Mouse (Mus musculus) cerebellum, postnatal 14 days (tissue): ENCODE measurements around the gene Nudt15.
A peak's percentile ranks its signal among the peaks of the same experiment; 100 is the strongest.

Source experiments
- DNase-seq, 2 experiments: peaks; one replicate each; pipeline ENCODE4 v3.0.0; 2021; ENCODE audit warnings: mixed read lengths in 2 of 2

Nudt15 gene

DNA sequence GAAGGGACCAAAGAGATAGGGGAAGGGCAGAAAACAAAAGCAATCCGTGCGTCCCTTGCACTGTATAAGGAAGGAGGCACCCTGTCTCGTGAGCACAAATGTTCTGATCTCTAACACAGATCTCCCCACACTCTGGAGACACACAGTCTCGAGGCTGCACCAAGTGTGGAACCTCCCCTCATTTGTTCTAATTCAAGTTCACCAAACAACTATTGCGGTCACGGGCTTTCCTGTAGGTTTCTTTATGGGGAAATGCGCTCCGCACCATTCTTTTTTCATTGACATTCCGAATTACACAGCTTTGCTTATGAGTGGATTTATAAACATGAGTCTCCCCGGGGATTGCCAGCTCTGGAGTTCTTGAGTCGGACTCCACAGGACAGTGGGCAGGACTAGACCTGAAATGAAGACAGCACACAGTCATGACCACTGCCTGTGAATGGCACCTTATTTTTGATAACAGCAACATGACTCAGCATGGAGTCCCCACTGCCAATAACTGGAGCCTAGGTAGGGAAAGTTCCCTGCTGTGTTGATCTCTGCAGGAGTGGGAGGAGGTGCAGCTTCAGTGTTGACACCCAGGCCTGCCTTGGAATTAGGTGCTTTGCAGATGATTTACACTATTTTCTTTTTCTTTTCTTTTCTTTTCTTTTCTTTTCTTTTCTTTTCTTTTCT lies 40.2 kb downstream of the Nudt15 start:
- DNase-seq, result no peak

DNA sequence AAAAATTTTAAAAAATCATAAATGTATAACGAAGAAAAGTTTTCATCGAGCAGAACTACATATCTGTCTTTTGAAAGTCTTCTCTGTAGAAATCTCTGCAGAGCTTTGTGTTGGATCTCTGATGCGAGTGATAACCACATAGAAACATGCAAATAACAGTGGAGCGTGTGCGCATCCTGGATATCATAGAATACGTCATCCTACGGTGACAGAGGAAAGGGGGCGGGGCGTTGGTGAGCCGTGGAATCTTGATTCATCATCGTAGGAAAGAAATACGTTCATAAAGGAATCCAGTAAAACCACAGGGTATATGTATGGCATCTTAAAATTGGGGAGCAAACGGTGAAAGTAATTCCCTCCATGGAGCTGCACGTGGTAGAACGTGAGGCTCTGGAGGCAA lies 40.8 kb downstream of the Nudt15 start:
- no peak for DNase-seq

DNA sequence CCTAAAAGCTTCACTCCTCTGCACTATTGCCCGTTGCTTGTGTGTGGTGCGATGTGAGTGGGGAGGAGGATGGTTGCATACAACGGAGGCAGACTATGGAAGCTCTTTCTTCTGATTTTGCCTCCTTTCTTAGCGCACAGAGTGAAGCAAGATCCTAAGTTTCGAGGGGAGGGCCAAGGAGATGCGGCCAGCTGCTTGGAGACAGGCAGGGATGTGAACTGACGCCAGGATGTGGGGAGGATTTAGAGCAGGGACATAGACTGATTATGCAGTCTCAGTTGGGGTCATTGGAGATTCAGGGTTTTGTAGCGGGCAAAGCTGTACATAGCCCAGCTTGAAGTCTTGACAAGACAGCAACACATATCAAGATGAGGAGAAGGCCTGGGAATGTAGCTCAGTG lies 41.8 kb downstream of the Nudt15 start:
- DNase-seq, result no peak

DNA sequence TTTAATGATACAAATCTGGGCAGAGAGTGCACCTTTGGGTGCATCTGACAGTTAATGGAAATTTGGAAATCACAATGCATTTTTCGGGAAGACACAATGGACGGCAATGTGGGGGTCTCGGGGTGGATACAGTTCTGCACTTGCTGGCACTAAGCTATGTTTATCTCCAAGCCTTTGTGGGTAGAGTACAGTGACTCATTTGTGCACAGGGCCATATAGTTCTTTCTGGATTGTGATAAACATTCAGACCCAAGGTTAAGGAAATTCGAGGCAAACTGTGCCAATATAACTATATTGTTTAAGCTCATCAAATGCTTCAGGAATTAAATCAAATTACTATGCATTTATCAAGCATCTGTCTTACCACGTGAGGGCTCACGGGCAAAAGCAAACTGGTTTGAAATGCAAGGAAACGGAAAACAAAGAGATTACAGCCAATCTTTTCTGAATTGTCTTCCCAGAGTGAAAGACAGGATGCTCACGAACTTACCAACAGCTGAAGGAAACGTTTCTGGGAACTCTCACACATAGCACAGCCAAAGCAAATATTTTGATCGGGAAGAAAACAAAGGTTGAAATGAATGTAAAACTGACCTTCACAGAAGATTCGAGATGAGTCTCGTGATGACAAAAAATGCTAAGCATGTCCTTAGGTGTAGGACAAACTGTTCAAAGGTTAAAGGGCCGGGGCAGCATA lies 44.7 kb downstream of the Nudt15 start:
- DNase-seq, result peak in 1 of 2 experiments; percentile 18

DNA sequence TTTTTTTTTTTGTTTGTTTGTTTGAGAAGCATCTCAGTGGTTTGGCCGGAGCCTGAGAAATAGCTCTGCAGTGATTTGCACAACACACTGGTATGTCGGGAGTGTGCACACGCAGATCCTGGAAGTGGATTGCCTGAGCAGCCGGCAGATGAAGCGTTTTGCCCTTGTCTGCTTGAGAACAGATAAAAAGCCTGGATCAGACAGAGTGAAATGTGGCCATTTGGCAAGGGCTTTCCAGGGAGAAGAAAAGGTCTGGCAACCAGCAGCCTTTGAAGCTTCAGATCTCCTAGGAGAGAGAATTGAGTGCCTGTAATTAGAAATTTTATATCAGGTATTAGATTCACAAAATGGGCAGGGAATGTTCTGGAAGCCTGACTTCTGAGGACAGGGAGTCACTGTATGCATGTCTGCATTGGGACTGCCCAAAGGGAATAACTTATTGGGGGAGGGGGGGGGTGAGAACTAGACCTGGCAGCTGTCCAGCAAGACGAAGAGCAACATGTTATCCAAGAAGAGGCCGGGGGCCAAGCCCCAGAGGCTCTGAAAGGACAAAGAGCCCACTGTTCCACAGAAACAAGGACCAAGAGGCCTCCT lies 45.4 kb downstream of the Nudt15 start:
- DNase-seq, result peak; percentile 73 to 78

DNA sequence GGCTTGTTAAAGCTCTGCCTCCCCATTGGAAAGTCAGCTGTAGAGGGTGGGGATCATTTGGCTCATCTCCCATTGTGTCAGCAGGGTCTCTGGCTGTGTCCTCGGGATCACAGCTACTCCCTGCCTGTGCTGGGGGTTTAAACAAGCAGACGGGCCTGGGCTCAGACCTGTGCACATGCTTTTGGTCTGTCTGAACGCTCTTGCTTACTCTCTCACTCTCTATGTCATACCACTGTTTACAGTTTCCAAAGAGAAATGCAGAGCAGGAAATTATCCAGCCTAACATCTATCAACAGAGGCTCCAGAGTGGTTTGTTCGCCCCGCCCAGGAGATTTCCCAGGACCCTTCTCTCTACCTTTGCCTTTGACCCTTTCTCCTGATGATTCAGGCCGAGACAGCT lies 46.3 kb downstream of the Nudt15 start:
- peak; percentile 61 to 76 for DNase-seq

DNA sequence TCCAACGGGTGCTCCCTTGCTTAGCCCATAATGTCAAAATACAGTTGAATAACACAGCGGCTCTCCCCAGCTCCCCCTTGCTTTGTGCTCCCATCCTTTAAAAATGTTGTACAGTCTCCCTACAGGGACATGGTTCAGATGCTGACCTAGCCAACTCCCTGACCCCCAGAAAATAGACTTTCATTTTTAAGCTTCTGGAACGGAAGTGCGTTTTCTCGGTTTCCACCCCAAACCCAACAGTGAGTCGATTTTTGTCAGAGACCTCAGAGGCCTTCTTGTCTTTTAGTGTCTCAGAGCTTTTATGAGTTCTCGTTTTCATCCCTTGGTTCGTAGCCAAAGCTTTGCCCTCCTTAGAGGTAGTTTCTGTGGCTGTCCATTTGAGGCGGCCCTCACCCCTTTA lies 46.8 kb downstream of the Nudt15 start:
- DNase-seq, result no peak

DNA sequence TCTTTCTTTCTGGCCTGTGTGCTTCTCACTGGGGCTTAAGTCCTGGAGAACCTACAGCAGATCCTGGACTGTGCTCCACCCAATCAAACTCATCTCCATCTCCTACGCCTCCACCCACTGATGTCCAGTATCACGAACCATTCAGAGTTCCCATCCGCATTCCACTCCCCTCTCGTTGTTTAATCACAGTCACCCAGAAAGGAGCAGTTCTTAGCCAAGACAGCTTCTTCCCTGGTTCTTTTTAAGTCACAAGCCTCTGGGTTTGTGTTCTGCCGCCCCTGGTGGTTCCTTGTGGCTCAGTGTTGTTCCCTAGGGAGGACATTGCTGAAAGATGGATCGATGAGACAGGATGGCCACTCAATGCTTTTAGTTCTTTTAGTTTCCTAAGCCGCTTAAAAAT lies 52.3 kb downstream of the Nudt15 start:
- DNase-seq, result no peak

DNA sequence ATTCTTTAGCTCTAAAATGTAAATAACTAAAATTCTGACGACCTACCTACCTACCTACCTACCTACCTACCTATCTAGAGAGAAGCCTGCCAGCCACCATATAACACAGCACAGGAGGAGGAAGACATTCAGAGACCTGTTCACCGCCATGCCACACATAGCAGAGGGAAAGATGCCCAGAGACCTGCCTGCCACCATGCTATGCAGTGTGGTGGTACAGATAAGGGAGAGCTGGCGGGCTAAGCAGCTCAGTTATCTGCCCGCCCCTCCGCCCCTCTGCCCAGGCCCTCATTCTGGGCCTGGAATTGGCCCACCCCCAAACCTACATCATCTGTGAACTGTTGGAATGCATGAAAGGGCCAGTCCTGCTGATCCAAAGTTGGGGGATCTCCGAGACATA lies 53.9 kb downstream of the Nudt15 start:
- DNase-seq, result no peak

DNA sequence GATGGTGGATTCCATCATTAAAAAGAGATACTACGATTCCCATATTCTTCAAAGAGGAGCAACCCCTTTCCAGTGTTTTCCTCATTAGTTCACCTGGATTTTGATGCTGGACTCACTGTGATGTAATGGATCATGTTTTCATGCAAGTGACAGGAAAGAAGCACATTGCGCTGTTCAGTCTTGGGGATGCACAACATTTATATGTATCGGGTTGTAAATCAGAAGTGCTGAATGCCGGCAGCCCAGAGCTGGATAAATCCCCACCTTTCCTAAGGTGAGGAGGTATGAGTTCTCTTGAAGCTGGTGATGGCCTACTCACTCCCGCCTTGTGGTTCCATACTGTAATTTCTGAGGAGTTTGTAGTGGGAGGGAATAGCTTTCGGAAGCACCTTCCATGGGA lies 54.7 kb downstream of the Nudt15 start:
- no peak for DNase-seq

DNA sequence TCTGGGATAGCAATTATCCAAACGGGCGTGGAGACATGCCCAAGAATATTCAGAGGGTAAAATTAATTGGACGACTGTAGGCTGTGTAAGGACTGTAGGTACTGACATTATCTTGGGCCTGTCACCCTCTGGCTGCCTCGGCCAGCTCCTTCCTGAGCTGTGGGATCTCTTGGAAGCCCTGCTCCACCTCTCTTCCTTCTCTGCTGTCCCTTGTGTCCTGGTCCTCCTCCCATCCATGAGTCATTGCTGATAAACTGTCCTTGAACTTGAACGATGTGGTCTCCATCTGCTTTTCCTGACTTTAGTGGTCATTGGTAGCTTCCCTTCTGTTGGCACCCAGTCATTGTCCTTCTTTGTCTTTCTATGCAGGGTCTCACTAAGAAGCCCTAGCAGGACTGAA lies 61.4 kb downstream of the Nudt15 start:
- no peak for DNase-seq

DNA sequence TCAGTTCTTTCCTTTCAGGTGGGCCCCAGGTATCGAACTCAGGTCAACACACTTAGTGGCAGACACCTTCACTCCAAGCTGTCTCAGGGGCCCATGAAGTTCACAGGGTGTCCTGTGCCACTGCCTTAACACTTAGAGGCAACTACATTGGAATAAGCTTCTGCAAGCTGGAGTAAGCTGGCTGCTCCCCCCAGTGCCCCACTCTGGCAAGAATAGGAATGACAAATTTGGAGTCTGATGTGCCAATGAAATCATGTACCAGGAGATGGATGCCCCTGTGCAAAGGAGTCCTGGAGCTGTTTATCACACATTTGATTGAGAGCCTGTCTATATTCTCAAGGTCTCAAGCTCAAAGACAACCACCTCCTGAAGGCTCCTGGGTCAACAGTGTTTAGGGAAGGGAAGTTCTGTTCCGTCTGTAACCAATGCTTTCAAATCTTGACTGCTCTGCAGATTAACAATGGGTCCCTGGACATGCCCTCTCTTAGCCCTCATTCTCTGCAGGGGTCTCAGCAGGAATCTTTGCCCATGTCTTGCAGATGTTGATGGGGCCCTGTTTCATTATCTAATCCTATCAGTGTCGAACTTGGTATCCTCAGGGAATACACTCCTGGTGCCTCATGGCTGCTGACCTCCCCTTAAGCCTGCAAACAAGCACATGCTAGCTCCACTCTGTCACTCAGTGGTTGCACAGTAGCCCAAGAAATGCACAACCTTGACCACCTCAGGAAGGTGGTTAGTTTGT lies 63.5 kb downstream of the Nudt15 start:
- DNase-seq, result no peak

DNA sequence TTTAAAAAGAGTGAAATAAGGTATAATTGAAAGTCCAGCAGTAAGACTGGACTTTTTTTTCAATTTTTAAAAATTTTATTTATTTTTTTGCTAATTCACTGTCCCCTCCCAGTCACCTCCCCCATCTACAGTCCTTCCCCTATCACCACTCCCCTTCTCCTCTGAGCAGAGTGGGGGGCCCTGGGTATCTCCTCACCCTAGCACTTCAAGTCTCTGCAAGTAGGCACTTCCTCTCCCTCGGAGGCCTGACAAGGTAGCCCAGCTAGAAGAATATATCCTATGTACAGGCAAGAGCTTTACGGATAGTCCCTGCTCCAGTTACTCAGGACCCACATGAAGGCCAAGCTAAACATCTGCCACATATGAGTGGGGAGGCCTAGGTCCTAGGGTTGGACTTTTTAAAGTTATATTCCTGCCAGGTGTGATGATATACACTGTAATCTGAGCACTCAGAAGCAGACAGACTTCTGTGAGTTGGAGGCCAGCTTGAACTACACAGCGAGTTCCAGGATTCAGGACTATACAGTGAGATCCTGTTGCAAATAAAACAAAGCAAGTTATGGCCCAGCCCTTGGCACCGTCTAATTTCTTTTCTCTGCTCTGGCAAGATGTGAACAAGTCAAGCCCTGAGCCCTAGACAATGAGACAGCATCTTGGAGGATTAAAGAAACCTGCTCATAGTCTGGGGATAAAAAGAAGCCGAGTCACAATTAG lies 64.4 kb downstream of the Nudt15 start:
- no peak for DNase-seq

DNA sequence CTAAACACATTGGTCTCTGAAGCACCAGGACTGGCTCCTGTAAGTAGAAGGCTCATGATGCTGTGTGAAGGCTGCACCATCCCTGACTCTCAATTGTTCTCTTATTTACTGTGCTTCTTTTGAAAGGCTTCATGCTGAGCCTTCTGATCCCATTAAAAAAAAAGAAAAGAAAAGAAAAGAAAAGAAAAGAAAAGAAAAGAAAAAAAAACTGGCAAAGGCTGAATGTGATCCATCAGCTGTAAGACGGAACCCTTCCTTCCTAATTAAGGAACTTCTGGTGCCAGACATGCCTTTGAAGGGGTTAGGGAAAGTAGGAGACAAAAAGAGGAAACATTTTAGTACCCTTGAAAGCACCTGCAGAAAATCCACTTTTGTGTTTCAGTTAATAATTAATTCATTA lies 68.3 kb downstream of the Nudt15 start:
- no peak for DNase-seq

DNA sequence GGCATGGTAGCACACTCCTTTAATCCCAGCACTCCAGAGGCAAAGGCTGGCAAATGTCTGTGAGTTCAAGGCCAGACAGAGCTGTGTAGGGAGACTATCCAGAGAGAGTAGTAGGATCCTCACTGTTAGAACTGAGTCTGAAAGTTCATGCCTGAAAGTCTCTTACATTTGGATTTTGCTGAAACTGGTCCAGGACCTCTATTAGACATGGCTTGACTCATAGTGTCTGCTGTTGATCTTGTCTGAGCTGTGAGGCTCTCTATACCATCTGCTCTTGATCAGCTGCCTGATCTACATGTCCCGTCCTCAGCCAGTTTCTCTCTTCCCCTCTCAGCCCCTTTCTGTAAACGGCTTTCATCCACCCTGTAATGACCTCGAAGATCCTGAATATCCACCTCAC lies 69.7 kb downstream of the Nudt15 start:
- DNase-seq, result no peak

DNA sequence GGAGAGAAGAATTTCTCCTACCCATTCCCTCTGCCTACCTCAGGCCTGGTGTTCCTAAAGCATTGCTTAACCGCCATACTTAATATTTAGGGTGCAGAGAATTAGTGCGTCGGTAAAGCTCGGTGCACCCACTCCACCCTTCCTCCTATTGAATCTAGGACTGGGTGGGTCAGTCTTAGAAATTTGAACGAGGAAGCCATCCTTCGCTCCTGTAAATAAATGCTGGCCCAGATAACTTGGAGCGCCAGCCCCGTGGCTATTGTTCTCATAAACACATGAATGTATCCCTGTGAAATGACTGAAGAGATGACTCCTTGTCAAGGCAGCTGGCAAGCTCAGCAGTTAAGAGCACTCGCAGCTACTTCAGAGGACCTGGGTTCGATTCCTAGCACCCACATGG lies 71.0 kb downstream of the Nudt15 start:
- no peak for DNase-seq

DNA sequence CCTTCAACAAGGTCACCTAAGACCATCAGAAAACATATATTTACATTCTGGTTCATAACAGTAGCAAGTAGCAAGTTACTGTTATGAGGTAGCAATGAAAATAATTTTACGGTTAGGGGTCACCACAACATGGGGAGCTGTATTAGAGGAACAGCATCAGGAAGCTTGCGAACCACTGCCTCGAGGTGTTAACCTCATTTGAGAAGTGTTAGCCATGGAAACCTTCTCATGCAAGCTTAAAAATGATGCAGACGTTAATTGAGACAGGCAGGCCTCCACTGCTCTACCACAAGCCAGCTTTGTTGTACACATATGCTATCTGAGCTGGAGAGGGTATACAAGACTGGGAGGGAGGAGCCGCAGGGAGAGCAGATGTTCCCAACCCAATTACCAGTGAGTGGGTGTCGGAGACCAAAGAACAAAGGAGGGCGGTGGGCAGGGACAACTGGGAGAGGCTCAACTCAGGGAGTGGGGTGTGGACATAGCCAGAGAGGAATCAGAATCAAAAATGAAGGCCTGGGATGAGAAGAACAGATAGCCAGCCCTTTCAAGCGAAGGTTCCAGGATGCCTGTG lies 71.6 kb downstream of the Nudt15 start:
- DNase-seq, result no peak

DNA sequence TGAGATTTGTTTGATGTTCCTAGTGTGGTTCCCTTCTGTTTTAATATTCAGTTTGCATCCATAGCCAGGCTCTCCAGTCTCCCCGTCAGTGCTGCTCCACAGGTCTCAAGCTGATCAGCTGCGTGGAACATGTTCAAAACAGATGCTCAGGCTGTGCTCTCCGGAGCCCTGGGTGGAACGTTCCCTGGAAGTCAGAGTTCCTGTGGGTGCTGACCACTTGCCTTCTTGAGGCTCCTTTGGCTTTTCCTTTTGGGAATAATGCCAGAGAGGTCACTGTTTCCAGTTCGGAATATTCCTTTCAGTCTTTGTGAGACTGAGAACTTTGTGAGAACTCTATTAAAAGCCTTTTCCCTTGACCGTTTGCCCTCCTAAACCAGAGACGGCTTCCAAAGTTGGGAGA lies 72.5 kb downstream of the Nudt15 start:
- DNase-seq, result no peak

DNA sequence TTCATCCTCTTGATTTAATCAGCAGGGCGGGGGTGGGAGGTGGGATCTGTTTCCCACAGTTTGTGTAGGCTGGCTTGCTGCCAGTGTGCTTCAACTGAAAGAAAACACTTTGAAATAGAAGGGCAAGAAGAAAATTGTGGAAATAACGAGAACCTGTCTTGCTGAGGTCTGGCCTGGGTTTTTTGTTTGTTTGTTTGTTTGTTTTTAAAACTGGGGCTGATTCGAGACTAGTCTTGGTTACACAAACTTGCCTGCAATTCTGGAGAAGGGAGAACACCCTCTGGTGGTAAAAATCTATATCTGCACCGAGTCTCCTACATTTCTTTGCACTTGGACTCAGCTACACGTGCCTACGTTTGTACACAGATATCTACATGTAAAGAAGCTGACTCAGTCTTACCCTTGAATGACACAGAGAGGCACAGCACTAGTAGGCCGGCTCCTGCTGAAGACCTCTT lies 73.4 kb downstream of the Nudt15 start:
- DNase-seq, result peak; percentile 53 to 73

DNA sequence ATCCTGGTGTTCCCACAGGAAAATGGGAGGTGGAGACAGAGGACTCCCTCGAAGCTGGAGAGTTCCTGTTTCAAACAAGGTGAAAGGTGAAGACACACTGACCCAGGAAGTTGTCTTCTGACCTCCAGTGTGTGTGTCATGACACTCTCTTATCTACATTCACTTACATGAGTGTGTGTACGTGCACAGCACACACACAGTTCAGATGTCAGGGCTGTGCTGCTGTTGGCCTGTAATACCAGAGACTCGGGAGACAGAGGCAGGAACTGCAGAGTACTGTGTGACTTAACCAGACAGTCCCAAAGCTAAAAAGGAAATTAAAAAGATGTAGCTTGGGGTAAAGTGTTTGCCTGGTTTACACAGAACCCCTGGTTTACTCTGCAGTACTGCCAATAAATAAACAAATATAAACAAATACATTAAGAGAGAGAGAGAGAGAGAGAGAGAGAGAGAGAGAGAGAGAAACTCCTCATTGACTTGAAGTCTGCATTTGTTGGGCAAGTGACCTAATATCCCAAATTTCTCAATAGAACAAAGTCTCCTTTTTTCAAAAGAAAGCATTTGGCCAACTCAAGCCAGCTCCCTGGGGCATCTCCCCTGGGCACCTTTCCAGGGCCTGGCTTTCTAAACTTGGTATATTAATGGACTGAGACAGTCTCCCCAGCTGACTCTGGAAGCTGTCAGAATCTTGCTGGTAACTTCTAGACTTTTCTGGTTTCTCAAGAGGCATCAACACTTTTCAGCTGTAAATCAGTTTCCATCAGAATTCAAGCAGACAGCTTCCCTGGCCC lies 74.2 kb downstream of the Nudt15 start:
- DNase-seq, result peak; percentile 70 to 78

DNA sequence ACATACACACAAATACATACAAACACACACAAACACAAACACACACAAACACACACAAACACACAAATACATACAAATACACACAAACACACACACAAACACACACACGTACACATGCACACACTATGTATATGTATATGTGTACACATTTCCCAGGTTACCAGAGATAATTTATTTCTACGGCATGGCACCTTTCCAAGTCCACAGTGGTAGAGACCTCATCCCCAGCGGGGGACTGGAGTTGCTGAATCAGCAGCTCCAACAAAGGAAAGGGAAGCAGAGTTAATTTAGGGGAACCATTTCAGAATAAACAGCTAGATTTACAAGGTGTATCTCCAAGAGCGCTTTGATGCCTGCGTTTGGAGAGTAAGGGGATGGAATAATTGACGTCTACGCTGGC lies 75.8 kb downstream of the Nudt15 start:
- DNase-seq, result peak; percentile 38 to 50

DNA sequence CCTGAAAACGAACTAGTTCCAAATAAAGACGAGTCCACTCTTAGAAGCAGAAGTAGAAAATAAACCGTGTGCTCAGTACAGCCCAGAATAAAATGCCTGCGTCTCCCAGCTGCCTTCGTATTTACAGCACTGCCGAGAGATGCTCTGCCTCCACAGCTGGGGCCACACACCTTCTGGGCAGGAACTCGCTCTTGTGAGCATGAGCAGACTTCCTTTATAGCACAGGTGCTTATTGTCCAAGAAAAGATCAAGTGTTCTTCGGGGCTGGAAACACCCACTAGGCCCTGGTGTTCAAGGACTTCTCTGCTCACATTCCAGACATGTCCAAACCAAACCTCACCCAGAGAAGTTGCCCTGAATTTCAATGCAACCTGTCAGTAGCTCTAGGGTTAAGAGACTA lies 77.4 kb downstream of the Nudt15 start:
- DNase-seq, result no peak
